Mouse (Mus musculus): ENCODE measurements at regions not wholly inside any gene's neighbourhood (a gene's known extent, or its start where the extent isn't known, plus 50 kb on each side); places are given as distances from the start of the nearest gene placed in this dataset.

GRCm38 (mm10) chr17:49275421-49275820 lies 152.7 kb upstream of the Mocs1 start:
- H3K27ac ChIP-seq = no peak overlapping the region
- 0 out of 2 replicates have a peak, but pooled peaks cover 3% of the 10 kb centered on the region for H3K4me1 ChIP-seq (ENCODE audit: insufficient read depth, low read length)
- no peak for TF ChIP-seq CTCF (IDR thresholded peaks at IDR 0.05; ENCODE audit: low read depth)
- WGBS = 58% methylated on average over 2 of the region's 2 CpGs
- H3K9me3 ChIP-seq (ENCODE audit: low read length) = no peaks in the 10 kb centered on the region
- DNase-seq (ENCODE audit: low spot score) (no peak), ATAC-seq (no peak)
- no peak overlapping the region for H3K9ac ChIP-seq (replicated peaks; ENCODE audit: low read length)
- H3K4me3 ChIP-seq (ENCODE audit: low read length) = no peak overlapping the region
- no peaks in the 10 kb centered on the region for H3K36me3 ChIP-seq (ENCODE audit: insufficient read depth, low read length)
- no peaks in the 10 kb centered on the region for H3K27me3 ChIP-seq (ENCODE audit: insufficient read depth, low read length)
- no peak overlapping the region for H3K4me2 ChIP-seq (ENCODE audit: low read depth, low read length)

- H3K4me2 ChIP-seq (ENCODE audit: low read depth, low read length) = no peak overlapping the region
- H3K9ac ChIP-seq (replicated peaks; ENCODE audit: low read length) = no peak overlapping the region
- 0 out of 2 replicates have a peak, but pooled peaks cover 3% of the 10 kb centered on the region for H3K4me1 ChIP-seq (ENCODE audit: insufficient read depth, low read length)
- no peaks in the 10 kb centered on the region for H3K36me3 ChIP-seq (ENCODE audit: insufficient read depth, low read length)
- H3K9me3 ChIP-seq (ENCODE audit: low read length) = no peaks in the 10 kb centered on the region
- H3K27me3 ChIP-seq (ENCODE audit: insufficient read depth, low read length) = no peaks in the 10 kb centered on the region
- H3K27ac ChIP-seq = no peak overlapping the region
- no peak overlapping the region for H3K4me3 ChIP-seq (ENCODE audit: low read length)
- no peak for ATAC-seq
- TF ChIP-seq CTCF (IDR thresholded peaks at IDR 0.05; ENCODE audit: low read depth) = no peak
- DNase-seq (ENCODE audit: low spot score) = no peak
- 100% methylated on average over 2 of the region's 2 CpGs for WGBS
These were observed 152.2 kb upstream of the Mocs1 start for GRCm38 (mm10) chr17:49275916-49276315.

- Histone ChIP-seq H3K4me2 (ENCODE audit: low read depth, low read length) (no peak overlapping the region), H3K9me3 (ENCODE audit: low read length) (no peaks in the 10 kb centered on the region), H3K27ac (no peak overlapping the region), H3K27me3 (ENCODE audit: insufficient read depth, low read length) (no peaks in the 10 kb centered on the region), H3K36me3 (ENCODE audit: insufficient read depth, low read length) (no peaks in the 10 kb centered on the region), H3K4me1 (ENCODE audit: insufficient read depth, low read length) (no peaks in the 10 kb centered on the region), H3K9ac (replicated peaks; ENCODE audit: low read length) (no peak overlapping the region), H3K4me3 (ENCODE audit: low read length) (no peak overlapping the region)
- 83% methylated on average over 8 of the region's 8 CpGs for WGBS
- no peak for ATAC-seq
- DNase-seq (ENCODE audit: low spot score) = no peak
- no peak for TF ChIP-seq CTCF (IDR thresholded peaks at IDR 0.05; ENCODE audit: low read depth)
These were observed 149.6 kb upstream of the Mocs1 start for GRCm38 (mm10) chr17:49278541-49278940.

DNA sequence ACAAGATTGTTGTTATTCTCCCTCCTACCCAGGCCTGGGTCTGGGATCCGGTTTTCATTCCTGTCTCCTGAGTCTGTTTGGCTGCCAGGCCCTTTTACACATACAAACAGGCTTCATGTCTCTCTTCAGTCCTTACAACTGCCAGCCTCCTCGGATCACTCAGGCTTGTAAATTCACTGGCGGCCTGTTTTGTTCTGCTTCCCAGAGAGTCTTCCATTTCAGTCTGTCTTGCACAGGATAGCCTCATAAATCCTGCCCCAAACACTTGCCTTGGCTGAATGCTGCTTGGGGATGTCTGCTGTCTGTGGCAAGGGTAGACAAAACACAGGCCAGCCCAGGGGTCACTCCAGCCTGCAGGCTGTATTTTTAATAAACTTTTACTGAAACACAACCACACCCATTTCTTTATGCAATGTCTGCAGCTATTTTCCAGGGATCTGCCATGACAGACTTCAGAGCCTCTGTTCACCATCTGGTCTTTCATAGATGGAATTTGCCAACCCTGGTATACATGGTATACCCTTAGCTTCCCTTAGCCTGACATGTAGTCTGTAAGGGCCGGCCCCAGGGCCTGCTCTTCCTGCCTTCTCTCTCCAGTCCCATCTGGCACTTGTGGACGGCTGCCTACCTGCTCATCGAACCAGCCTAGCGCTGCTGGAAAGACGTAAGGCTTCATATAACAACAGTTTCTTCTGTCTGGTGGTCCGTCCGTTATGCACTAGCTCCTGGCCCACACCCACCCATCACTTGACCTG lies 149.0 kb upstream of the Mocs1 start:
- H3K4me3 ChIP-seq (ENCODE audit: low read length) = no peak overlapping the region
- no peak for DNase-seq (ENCODE audit: low spot score)
- H3K9me3 ChIP-seq (ENCODE audit: low read length) = no peaks in the 10 kb centered on the region
- no peak for ATAC-seq
- H3K4me1 ChIP-seq (ENCODE audit: insufficient read depth, low read length) = no peaks in the 10 kb centered on the region
- H3K4me2 ChIP-seq (ENCODE audit: low read depth, low read length) = no peak overlapping the region
- H3K27me3 ChIP-seq (ENCODE audit: insufficient read depth, low read length) = no peaks in the 10 kb centered on the region
- H3K36me3 ChIP-seq (ENCODE audit: insufficient read depth, low read length) = no peaks in the 10 kb centered on the region
- no peak overlapping the region for H3K27ac ChIP-seq
- 58% methylated on average over 10 of the region's 10 CpGs for WGBS
- no peak overlapping the region for H3K9ac ChIP-seq (replicated peaks; ENCODE audit: low read length)
- no peak for TF ChIP-seq CTCF (IDR thresholded peaks at IDR 0.05; ENCODE audit: low read depth)

DNA sequence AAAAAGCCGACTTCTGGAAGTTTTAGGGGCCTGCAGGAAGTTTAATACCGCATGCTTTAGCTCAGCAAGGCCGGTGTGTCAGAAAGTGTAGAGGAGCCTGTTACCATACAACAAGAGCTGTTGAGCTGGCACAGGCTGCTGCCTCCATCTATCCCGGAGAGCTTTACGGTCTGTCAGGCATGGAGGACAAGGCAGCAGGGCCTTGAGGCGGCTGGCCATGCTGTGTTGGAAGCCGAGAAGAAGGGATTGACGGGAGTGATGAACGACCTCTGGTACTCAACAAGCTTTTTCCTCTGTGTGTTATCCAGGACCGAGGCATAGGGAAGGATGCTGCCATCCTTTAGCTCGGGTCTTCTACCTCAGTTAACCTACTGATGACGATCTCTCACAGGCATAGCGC lies 146.8 kb upstream of the Mocs1 start:
- Histone ChIP-seq H3K27ac (no peak overlapping the region), H3K27me3 (ENCODE audit: insufficient read depth, low read length) (no peaks in the 10 kb centered on the region), H3K4me2 (ENCODE audit: low read depth, low read length) (no peak overlapping the region), H3K9ac (replicated peaks; ENCODE audit: low read length) (no peak overlapping the region), H3K4me3 (ENCODE audit: low read length) (no peak overlapping the region), H3K36me3 (ENCODE audit: insufficient read depth, low read length) (no peaks in the 10 kb centered on the region), H3K4me1 (ENCODE audit: insufficient read depth, low read length) (no peaks in the 10 kb centered on the region), H3K9me3 (ENCODE audit: low read length) (no peaks in the 10 kb centered on the region)
- DNase-seq (ENCODE audit: low spot score) = no peak
- no peak for ATAC-seq
- no peak for TF ChIP-seq CTCF (IDR thresholded peaks at IDR 0.05; ENCODE audit: low read depth)
- WGBS = 81% methylated on average over 13 of the region's 13 CpGs

DNA sequence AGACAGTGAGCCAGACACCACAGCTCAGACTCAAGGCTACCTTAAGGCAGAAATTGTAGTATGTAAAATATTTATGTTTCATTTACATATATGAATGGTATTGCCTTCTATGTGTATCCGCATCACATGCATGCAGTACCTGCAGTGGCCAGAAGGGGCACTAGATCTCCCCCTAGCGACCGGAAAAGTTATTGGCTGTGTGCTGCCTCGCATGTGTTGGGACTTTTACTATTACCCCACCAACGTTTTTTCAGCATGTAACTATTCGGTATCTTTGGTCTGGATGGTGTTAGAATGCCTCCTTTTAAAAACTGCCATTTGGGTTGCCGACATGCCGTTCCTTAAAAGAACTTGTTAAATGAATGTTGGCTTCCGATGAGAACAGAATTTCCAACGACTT lies 145.7 kb upstream of the Mocs1 start:
- H3K27me3 ChIP-seq (ENCODE audit: insufficient read depth, low read length) = no peaks in the 10 kb centered on the region
- DNase-seq (ENCODE audit: low spot score) (no peak), ATAC-seq (no peak)
- H3K4me3 ChIP-seq (ENCODE audit: low read length) = no peak overlapping the region
- H3K36me3 ChIP-seq (ENCODE audit: insufficient read depth, low read length) = no peaks in the 10 kb centered on the region
- H3K27ac ChIP-seq = no peak overlapping the region
- H3K9me3 ChIP-seq (ENCODE audit: low read length) = no peaks in the 10 kb centered on the region
- H3K4me1 ChIP-seq (ENCODE audit: insufficient read depth, low read length) = no peaks in the 10 kb centered on the region
- no peak overlapping the region for H3K9ac ChIP-seq (replicated peaks; ENCODE audit: low read length)
- no peak overlapping the region for H3K4me2 ChIP-seq (ENCODE audit: low read depth, low read length)
- WGBS = 83% methylated on average over 10 of the region's 10 CpGs
- TF ChIP-seq CTCF (IDR thresholded peaks at IDR 0.05; ENCODE audit: low read depth) = peak; percentile 69

- 83% methylated on average over 5 of the region's 5 CpGs for WGBS
- H3K4me1 ChIP-seq (ENCODE audit: insufficient read depth, low read length) = no peaks in the 10 kb centered on the region
- ATAC-seq (no peak), DNase-seq (ENCODE audit: low spot score) (no peak)
- no peak overlapping the region for H3K9ac ChIP-seq (replicated peaks; ENCODE audit: low read length)
- H3K4me3 ChIP-seq (ENCODE audit: low read length) = no peak overlapping the region
- no peak overlapping the region for H3K4me2 ChIP-seq (ENCODE audit: low read depth, low read length)
- no peak for TF ChIP-seq CTCF (IDR thresholded peaks at IDR 0.05; ENCODE audit: low read depth)
- no peaks in the 10 kb centered on the region for H3K9me3 ChIP-seq (ENCODE audit: low read length)
- H3K27ac ChIP-seq = no peak overlapping the region
- H3K36me3 ChIP-seq (ENCODE audit: insufficient read depth, low read length) = no peaks in the 10 kb centered on the region
- H3K27me3 ChIP-seq (ENCODE audit: insufficient read depth, low read length) = no peaks in the 10 kb centered on the region
These were observed 144.7 kb upstream of the Mocs1 start for GRCm38 (mm10) chr17:49283491-49283890.

Measured in hindbrain, postnatal 0 days (tissue).